Mouse (Mus musculus) lung, adult 2 months (tissue): ENCODE results near the gene Rasal2.
"Not testable (repeated sequence)": the region's sequence is repeated elsewhere in the genome, so short reads cannot be mapped to it uniquely, and the experiment has no call there.

Source experiments
- CTCF ChIP-seq: fragments of 200-500 bp; IDR thresholded peaks from 2 replicates; pipeline ENCODE4 v1.5.1; 2011; ENCODE audit warnings: mild to moderate bottlenecking, low read length, control low read depth; ENCODE audit not compliant: insufficient read depth
- POLR2A ChIP-seq: fragments of 200-500 bp; IDR thresholded peaks from 2 replicates; pipeline ENCODE4 v1.6.1; 2011; ENCODE audit warnings: low read depth, mild to moderate bottlenecking, control low read depth, low read length, borderline replicate concordance; ENCODE audit errors: extremely low read depth

- TF ChIP-seq POLR2A, CTCF: not testable (repeated sequence)
These were observed 175.6 kb downstream of the Rasal2 start for GRCm38 (mm10) chr1:157236650-157237344.
